ENCODE assay signal across 8 mouse cellular contexts in genomic region chr10:44003551-44004151, GRCm38 (mm10).
DNase-seq lines count a peak whose midpoint lies in the region; ATAC-seq and TF ChIP-seq lines count a peak whose summit lies in the region.

No protein-coding gene starts in this region.

- H3K4me3 ChIP-seq in embryonic facial prominence, embryonic 14.5 days (ENCODE audit: low read depth, low read length): peak overlapping the region; percentile 68
- H3K4me3 ChIP-seq in heart, postnatal 0 days (ENCODE audit: low read depth, low read length): peak overlapping the region; percentile 87

- WGBS in embryonic facial prominence, embryonic 14.5 days: 0% methylated on average over 43 of the region's 68 CpGs
- under 1% methylated on average over 64 of the region's 68 CpGs for WGBS in heart, postnatal 0 days

- no peaks in the 10 kb centered on the region for H3K36me3 ChIP-seq in embryonic facial prominence, embryonic 14.5 days (ENCODE audit: control insufficient read depth, insufficient read depth, low read length)
- H3K36me3 ChIP-seq in heart, postnatal 0 days (replicated peaks; ENCODE audit: control insufficient read depth, insufficient read depth, low read length): no peaks in the 10 kb centered on the region

- peak; percentile 57 to 79 for DNase-seq in urinary bladder, adult 18-20 months (ENCODE audit: low spot score in 2 of 2)
- no peak for DNase-seq in urinary bladder, postnatal 10 days (ENCODE audit: low spot score)
- DNase-seq in embryonic facial prominence, embryonic 14.5 days (ENCODE audit: low spot score): peak; percentile 30
- no peak for DNase-seq in heart, postnatal 0 days (ENCODE audit: low spot score)
- peak; percentile 77 for DNase-seq in kidney, postnatal 14 days
- peak; percentile 53 for DNase-seq in right cerebral cortex, postnatal 4 days
- DNase-seq in c-Kit-positive CD71-positive TER-119-positive erythroid progenitor cells, embryonic 14.5 days (ENCODE audit: low spot score): no peak

- TF ChIP-seq CTCF in heart, postnatal 0 days (IDR thresholded peaks at IDR 0.05; ENCODE audit: low read depth): peak; percentile 4; the same call in 1 of the 2 replicates

- peaks cover 61% of the 10 kb centered on the region for H3K27me3 ChIP-seq in embryonic facial prominence, embryonic 14.5 days (replicated peaks; ENCODE audit: control insufficient read depth, insufficient read depth, low read length)
- peaks cover 77% of the 10 kb centered on the region for H3K27me3 ChIP-seq in heart, postnatal 0 days (ENCODE audit: control insufficient read depth, insufficient read depth, low read length)

- peak overlapping the region; percentile 63 for H3K9ac ChIP-seq in embryonic facial prominence, embryonic 14.5 days (ENCODE audit: low read depth, low read length)
- peak overlapping the region; percentile 47 for H3K9ac ChIP-seq in heart, postnatal 0 days (replicated peaks; ENCODE audit: low read depth, low read length)

- no peak for TF ChIP-seq EP300 in heart, postnatal 0 days (IDR thresholded peaks at IDR 0.05; ENCODE audit: low read depth)

- peak overlapping the region; percentile 75 for H3K4me2 ChIP-seq in embryonic facial prominence, embryonic 14.5 days (ENCODE audit: low read depth, low read length)
- H3K4me2 ChIP-seq in heart, postnatal 0 days (ENCODE audit: low read depth, low read length): peak overlapping the region; percentile 82

- no peak overlapping the region for H3K27ac ChIP-seq in embryonic facial prominence, embryonic 14.5 days (replicated peaks; ENCODE audit: low read depth, low read length)
- H3K27ac ChIP-seq in heart, postnatal 0 days (ENCODE audit: low read depth): no peak overlapping the region

- no peak for ATAC-seq in embryonic facial prominence, embryonic 14.5 days (ENCODE audit: low read depth)
- ATAC-seq in heart, postnatal 0 days (ENCODE audit: insufficient read depth, low read depth): peak; percentile 36
- peak; percentile 83 for ATAC-seq in megakaryocyte, adult 5-6 weeks (ENCODE audit: poor library complexity, severe bottlenecking)

- H3K9me3 ChIP-seq in embryonic facial prominence, embryonic 14.5 days (ENCODE audit: control insufficient read depth, low read length): no peaks in the 10 kb centered on the region
- no peaks in the 10 kb centered on the region for H3K9me3 ChIP-seq in heart, postnatal 0 days (replicated peaks; ENCODE audit: control insufficient read depth, low read length)

- peaks cover 17% of the 10 kb centered on the region for H3K4me1 ChIP-seq in embryonic facial prominence, embryonic 14.5 days (ENCODE audit: control insufficient read depth, insufficient read depth, low read length)
- H3K4me1 ChIP-seq in heart, postnatal 0 days (ENCODE audit: control insufficient read depth, insufficient read depth): no peaks in the 10 kb centered on the region; the same call in 1 of the 2 replicates

Comparison
In these comparisons a context has a peak if more than half of its experiments do, and no peak if none do; other contexts are left out.
1. DNase-seq: peak in urinary bladder, adult 18-20 months (2 of 2), embryonic facial prominence, embryonic 14.5 days (single experiment), kidney, postnatal 14 days (single experiment) and right cerebral cortex, postnatal 4 days (single experiment); none in urinary bladder, postnatal 10 days (single experiment), heart, postnatal 0 days (single experiment) and c-Kit-positive CD71-positive TER-119-positive erythroid progenitor cells, embryonic 14.5 days (single experiment).